Mouse (Mus musculus) neural tube, embryonic 11.5 days (tissue): ENCODE data around the gene Tomm7. TPM values are rescaled to one million over a fixed set of nuclear protein-coding genes. Genes with fewer than 3 reads are reported as not detected.
"Not testable (repeated sequence)": the region's sequence is repeated elsewhere in the genome, so short reads cannot be mapped to it uniquely, and the experiment has no call there.

ENCODE experiments used
- ATAC-seq: fragments of 200-750 bp; cut with Nextera tagmentation; 2 replicates; pipeline ENCODE4 v1.8.0; 2017; ENCODE audit warnings: moderate number of reproducible peaks, mild to moderate bottlenecking, moderate TSS enrichment, moderate library complexity; ENCODE audit not compliant: insufficient read depth, low FRiP score, low TSS enrichment
- DNase-seq: peaks from one replicate; pipeline ENCODE4 v3.0.0-alpha.2; 2015; ENCODE audit warnings: low spot score
- H3K27ac ChIP-seq: fragments of 300-500 bp; sonication (generic); 2 replicates; pipeline ENCODE4 v1.5.1; 2014; ENCODE audit warnings: low read depth, mild to moderate bottlenecking, low read length
- H3K27me3 ChIP-seq: fragments of 300-500 bp; sonication (generic); 2 replicates; pipeline ENCODE4 v1.6.1; 2014; ENCODE audit warnings: mild to moderate bottlenecking, low read length, mixed read lengths; ENCODE audit not compliant: control insufficient read depth, insufficient read depth
- H3K36me3 ChIP-seq: fragments of 300-500 bp; sonication (generic); 2 replicates; pipeline ENCODE4 v1.6.1; 2014; ENCODE audit warnings: mild to moderate bottlenecking, low read length, moderate library complexity, mixed read lengths; ENCODE audit not compliant: control insufficient read depth, insufficient read depth
- H3K4me1 ChIP-seq: fragments of 300-500 bp; sonication (generic); 2 replicates; pipeline ENCODE4 v1.6.1; 2014; ENCODE audit warnings: low read length, mixed read lengths; ENCODE audit not compliant: control insufficient read depth, insufficient read depth
- H3K4me2 ChIP-seq: fragments of 300-500 bp; sonication (generic); 2 replicates; pipeline ENCODE4 v1.6.1; 2014; ENCODE audit warnings: low read depth, mild to moderate bottlenecking, moderate library complexity
- H3K4me3 ChIP-seq: fragments of 300-500 bp; sonication (generic); 2 replicates; pipeline ENCODE4 v1.5.1; 2014; ENCODE audit warnings: low read depth, low read length
- H3K9ac ChIP-seq: fragments of 300-500 bp; sonication (generic); 2 replicates; pipeline ENCODE4 v1.6.1; 2014; ENCODE audit warnings: mild to moderate bottlenecking, low read length
- H3K9me3 ChIP-seq: fragments of 300-500 bp; sonication (generic); 2 replicates; pipeline ENCODE4 v1.6.1; 2016; ENCODE audit warnings: low read length; ENCODE audit not compliant: control insufficient read depth
- WGBS: fragments of 180-500 bp; shearing (Covaris S2); extraction: QIAGEN DNeasy Blood & Tissue Kit; methylation state at CpG from one replicate; pipeline ENCODE4 v1.1.7; 2014; 5-methylcytosine and 5-hydroxymethylcytosine counted together
- polyA plus RNA-seq: library from polyadenylated mRNA; unstranded; fragments of >200 nt; fragmentation: Nextera tagmentation; extraction: Ambion mirVana; gene quantifications from 2 replicates; pipeline ENCODE4 v1.2.1, GENCODE M21; 2014

Gene Tomm7
- polyA plus RNA-seq, result 117 and 119 TPM in 2 replicates

DNA sequence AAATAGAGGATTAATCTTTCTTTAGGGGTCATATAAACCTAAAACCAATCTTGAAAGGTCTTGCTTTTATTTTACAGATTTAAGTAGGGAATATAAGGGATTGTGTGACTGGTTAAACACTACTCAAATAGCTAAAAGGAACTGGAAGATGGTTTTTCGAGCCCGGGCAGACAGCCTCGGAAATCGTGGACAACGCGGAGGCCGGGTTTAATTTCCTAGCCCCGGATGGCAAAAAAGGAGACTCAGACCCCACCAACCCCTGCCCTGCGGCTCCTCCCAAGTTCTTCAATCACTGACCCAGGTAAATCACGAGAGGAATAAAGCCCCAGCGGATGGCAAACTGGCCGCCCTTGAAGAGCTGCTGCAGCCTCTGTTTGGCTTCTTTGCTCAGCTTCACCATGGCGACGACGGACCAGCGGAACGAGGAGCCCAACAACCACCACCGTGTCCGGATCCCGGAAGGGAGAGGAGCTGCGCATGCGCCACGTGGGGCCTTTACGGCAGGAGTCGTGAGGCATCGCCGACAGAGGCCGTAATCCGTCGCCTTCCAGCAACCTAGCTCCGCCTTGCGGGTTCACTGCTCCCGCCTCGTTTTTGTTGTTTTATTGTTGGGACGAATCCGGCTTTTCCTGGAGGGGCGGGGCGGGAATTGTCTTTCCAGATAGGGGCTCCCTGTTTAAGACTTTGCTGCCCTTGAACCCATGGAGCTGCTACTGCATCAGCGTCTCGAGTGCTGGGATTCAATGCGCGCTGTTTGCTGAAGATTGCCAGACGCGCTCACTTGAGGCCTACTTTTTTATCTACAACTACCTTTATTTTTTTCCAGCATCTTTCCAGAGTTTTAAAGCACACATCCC lies at the start of gene Tomm7:
Gene Tomm7, minus strand, starts transcription at position 488 of the 857 bp plus-strand sequence.
- ATAC-seq (peak; percentile 88), DNase-seq (peak; percentile 96)
- H3K36me3 ChIP-seq, result no peaks in the 10 kb centered on the region
- no peaks in the 10 kb centered on the region for H3K27me3 ChIP-seq
- H3K4me3 ChIP-seq, result peak within 1 kb of the TSS; percentile 56
- H3K27ac ChIP-seq, result 0 out of 2 replicates have a peak within 1 kb of the TSS, but pooled peaks have one; percentile 3
- peak within 1 kb of the TSS; percentile 66 for H3K9ac ChIP-seq
- peak within 1 kb of the TSS; percentile 63 for H3K4me2 ChIP-seq
- WGBS, result under 1% methylated on average over 44 of the region's 44 CpGs
- H3K4me1 ChIP-seq, result no peaks in the 10 kb centered on the region; the same call in 1 of the 2 replicates
- no peaks in the 10 kb centered on the region for H3K9me3 ChIP-seq

DNA sequence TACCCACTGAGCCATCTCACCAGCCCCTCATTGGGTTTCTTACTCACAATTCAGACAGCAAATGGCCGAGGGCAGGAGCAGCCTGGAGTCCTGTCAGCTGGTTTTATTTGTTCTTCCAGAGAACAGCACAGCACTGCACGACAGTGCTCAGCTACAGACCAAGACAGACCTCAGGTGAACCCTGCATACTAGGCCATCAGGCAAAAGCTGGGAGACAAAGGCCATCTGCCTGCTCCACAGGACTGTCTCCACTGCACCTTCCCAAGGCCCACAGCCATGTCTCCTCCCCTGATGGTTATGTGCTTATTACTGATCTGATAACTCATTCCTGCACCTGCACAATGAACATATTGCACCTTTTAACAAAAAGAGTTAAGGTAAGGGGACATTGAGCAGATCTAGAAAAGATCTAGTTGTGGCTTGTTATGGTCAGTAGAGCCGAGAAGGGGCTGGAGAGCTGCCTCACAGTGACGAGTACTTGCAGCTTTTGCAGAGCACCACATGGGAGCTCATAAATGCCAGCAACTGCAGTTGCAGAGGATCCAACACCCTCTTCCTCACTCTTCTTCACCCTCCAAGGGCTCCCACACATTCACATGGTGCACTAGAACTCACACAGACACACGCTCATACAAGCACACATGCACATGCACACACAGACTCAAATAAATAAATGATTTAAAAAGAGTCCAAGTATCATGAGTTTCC lies 49.3 kb upstream of the Tomm7 start:
- Histone ChIP-seq H3K27me3 (no peaks in the 10 kb centered on the region), H3K9ac (no peak overlapping the region), H3K4me2 (no peak overlapping the region; the same call in 1 of the 2 replicates), H3K9me3 (no peaks in the 10 kb centered on the region), H3K4me1 (no peaks in the 10 kb centered on the region), H3K4me3 (no peak overlapping the region), H3K36me3 (no peaks in the 10 kb centered on the region), H3K27ac (no peak overlapping the region)
- DNase-seq (no peak), ATAC-seq (no peak)
- 65% methylated on average over 5 of the region's 5 CpGs for WGBS

DNA sequence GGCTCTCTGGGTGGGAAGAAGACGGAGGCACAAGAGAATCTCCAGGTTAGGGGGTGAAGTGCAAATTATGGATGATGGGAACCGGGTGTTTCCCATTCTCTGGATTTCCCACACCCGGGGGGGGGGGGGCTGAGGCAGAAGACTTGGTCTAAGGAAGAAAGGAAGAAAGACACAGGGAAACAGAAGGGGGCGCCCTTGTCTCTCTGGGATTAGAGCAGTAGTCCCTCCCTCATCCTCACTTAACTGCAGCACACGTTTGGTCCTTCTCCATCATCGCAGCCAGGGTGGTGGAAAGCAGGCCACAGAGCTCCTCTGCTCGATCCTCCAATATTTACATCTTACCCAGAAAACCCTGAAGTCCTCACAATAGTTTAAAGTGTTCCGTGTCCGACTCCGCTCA lies 46.8 kb upstream of the Tomm7 start:
- H3K4me2 ChIP-seq, result no peak overlapping the region
- no peaks in the 10 kb centered on the region for H3K9me3 ChIP-seq
- no peak overlapping the region for H3K9ac ChIP-seq
- DNase-seq (peak; percentile 36), ATAC-seq (no peak)
- H3K27me3 ChIP-seq, result no peaks in the 10 kb centered on the region
- no peaks in the 10 kb centered on the region for H3K4me1 ChIP-seq
- WGBS, result 48% methylated on average over 10 of the region's 10 CpGs
- no peak overlapping the region for H3K4me3 ChIP-seq
- no peak overlapping the region for H3K27ac ChIP-seq
- no peaks in the 10 kb centered on the region for H3K36me3 ChIP-seq

DNA sequence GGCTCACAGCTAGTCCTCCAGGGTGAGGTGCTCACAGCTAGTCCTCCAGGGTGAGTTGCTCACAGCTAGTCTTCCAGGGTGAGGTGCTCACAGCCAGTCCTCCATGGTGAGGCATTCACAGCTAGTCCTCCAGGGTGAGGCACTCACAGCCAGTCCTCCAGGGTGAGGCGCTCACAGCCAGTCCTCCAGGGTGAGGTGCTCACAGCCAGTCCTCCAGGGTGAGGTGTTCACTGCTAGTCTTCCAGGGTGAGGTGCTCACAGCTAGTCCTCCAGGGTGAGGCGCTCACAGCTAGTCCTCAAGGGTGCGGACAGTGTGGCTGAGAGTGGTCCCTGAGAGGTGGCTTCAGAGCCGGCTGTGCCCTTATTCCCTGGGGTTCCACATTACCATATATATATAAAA lies 45.5 kb upstream of the Tomm7 start:
- Histone ChIP-seq H3K9me3 (no peaks in the 10 kb centered on the region), H3K36me3 (no peaks in the 10 kb centered on the region), H3K4me1 (no peaks in the 10 kb centered on the region), H3K4me3 (no peak overlapping the region), H3K27me3 (no peaks in the 10 kb centered on the region), H3K27ac (no peak overlapping the region), H3K4me2 (no peak overlapping the region), H3K9ac (no peak overlapping the region)
- 69% methylated on average over 4 of the region's 4 CpGs for WGBS
- ATAC-seq, result no peak
- no peak for DNase-seq

DNA sequence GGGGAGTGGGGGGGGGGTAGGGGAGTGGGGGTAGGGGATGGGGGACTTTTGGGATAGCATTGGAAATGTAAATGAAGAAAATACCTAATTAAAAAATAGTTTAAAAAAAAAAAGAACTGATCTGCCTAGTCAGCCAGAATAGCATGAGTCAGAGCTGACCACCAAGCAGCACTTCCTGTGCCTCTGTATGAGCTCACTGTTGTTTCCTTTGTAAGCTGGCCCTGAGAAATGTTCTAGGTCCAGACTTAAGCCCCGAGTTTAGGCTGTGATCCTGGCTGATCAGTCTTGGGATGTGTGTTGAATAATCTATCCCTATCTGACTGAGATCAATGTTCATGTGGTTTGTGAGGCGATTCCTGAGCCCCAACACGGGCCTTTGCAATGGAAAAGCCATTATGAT lies 43.1 kb upstream of the Tomm7 start:
- H3K27ac ChIP-seq, result no peak overlapping the region
- H3K4me2 ChIP-seq, result no peak overlapping the region
- H3K9ac ChIP-seq, result no peak overlapping the region
- no peaks in the 10 kb centered on the region for H3K9me3 ChIP-seq
- 84% methylated on average over 3 of the region's 3 CpGs for WGBS
- no peaks in the 10 kb centered on the region for H3K4me1 ChIP-seq
- no peak overlapping the region for H3K4me3 ChIP-seq
- no peaks in the 10 kb centered on the region for H3K36me3 ChIP-seq
- no peaks in the 10 kb centered on the region for H3K27me3 ChIP-seq
- ATAC-seq, result no peak
- no peak for DNase-seq

DNA sequence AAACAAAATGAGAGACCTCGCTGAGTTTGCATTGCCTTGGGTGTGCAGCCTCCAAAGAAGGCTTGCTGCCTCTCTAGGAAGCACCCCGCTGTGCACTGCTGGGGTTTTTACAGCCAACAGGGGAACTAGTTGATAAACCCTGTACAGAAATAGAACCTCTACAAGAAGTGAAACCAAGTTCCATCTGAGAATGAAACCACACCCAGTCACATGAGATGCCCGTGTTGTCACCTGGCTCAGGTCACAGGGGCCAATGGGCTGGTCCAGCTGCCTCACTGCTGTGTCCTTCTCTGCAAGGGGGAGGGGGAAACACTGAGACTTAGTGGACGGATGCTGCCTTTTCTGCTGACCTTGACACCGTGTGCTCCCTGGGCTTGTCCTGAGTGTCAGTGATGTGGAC lies 30.5 kb upstream of the Tomm7 start:
- Histone ChIP-seq H3K36me3 (no peaks in the 10 kb centered on the region), H3K4me3 (no peak overlapping the region), H3K9ac (no peak overlapping the region), H3K27me3 (no peaks in the 10 kb centered on the region), H3K27ac (no peak overlapping the region), H3K4me1 (no peaks in the 10 kb centered on the region), H3K4me2 (no peak overlapping the region), H3K9me3 (no peaks in the 10 kb centered on the region)
- 68% methylated on average over 5 of the region's 5 CpGs for WGBS
- DNase-seq, result no peak
- no peak for ATAC-seq

DNA sequence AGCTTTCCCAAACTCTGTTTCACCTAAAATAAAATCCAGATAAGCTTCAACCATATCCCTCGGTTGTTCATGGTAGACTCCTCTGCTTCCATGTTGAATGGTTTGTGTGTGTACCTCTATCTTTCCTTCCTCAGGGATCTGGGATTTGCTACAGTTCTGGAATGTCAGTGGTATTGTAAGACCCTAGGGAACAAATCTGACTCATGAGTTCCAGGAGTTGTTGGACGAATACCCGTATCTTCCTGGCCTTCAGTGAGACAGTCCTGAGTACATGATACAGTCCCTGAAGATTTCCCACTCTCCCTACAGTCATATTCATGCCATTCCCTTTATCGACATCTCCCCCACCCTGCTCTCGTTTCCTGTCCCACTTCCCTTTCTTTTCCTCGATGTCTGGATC lies 28.6 kb upstream of the Tomm7 start:
- 88% methylated on average over 6 of the region's 6 CpGs for WGBS
- Histone ChIP-seq H3K27me3 (no peaks in the 10 kb centered on the region), H3K4me3 (no peak overlapping the region), H3K4me1 (no peaks in the 10 kb centered on the region), H3K36me3 (no peaks in the 10 kb centered on the region), H3K27ac (no peak overlapping the region), H3K4me2 (no peak overlapping the region), H3K9me3 (no peaks in the 10 kb centered on the region), H3K9ac (no peak overlapping the region)
- ATAC-seq (no peak), DNase-seq (no peak)

DNA sequence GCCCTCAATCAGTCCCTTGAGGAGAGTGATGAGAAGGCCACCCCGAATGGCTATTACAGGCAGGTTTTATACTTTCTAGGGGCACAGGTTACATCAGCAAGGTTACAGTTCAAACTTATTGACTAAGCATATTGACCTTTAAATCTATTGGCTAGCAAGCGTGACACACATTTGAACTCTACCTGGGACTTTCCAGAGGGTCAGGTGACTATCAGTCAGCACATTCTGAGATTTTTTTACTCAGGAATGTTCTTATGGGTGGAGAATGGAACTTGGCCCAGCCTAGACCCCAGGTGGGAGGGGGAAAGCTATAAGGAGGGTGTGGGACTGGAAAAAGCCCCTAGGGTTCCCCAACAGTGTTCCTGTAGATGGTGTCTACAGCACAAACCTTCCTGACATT lies 27.4 kb upstream of the Tomm7 start:
- H3K27me3 ChIP-seq, ATAC-seq, H3K36me3 ChIP-seq, H3K4me1 ChIP-seq, H3K9ac ChIP-seq, DNase-seq, H3K27ac ChIP-seq, H3K9me3 ChIP-seq, H3K4me3 ChIP-seq, H3K4me2 ChIP-seq: not testable (repeated sequence)
- WGBS, result 92% methylated on average over 2 of the region's 2 CpGs
